In the genomic region with DNA sequence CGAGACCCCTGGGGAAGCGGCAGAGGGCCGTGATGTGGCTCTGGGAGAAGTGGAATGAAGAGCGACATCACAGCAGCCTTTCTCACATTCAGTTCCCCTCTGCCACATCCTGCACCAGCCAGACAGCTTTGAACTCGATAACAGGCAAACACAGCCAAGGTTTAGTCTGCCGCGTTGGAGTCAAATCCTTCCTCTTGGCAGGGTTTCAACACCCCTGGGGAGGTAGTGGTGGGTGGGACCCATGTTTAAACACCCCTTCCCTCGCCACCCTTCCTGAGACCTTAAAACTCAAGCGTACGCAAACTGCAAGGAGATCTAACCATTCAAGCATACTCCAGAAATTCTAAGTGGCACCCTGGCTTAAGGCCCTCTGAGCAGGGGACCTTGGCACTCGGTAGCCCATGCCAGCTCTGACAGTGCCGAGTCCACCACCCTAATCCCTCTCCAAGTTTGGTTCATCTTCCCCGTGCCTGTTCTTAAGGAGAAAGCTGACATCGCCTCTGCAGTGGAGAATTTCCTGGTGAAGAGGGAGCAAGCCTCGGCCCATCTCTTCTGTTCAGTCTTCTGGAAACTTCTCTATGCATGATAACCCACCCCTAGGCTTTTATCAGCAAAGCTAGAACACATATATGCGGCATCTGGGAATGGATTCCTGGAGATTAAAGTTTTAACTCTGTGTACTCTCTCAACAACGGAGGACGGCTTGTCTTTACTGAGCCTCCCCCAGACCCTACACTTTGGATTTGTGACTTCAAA, we compare ENCODE assay signal across 11 mouse cellular contexts. TPM values are rescaled to one million over a fixed set of nuclear protein-coding genes. Genes with fewer than 3 reads are reported as not detected.
A peak's percentile ranks its signal among the peaks of the same experiment; 100 is the strongest.
DNase-seq lines count a peak whose midpoint lies in the region; ATAC-seq and TF ChIP-seq lines count a peak whose summit lies in the region.
"Had no signal": no experiment of that assay in that cellular context is flagged by ENCODE, and none has a peak within 500 bp of the region (broad histone marks: within the 10 kb centered on the region; RNA-seq: fewer than 3 reads in every experiment).

No protein-coding gene starts in this region.

- H3K4me1 ChIP-seq in intestine, postnatal 0 days (replicated peaks; ENCODE audit: control insufficient read depth, insufficient read depth, low read length): no peaks in the 10 kb centered on the region

- H3K4me3 ChIP-seq in intestine, postnatal 0 days (ENCODE audit: low read depth, low read length): no peak overlapping the region
- H3K4me3 ChIP-seq: midbrain, embryonic 13.5 days had no signal

- no peak overlapping the region for H3K9ac ChIP-seq in intestine, postnatal 0 days (ENCODE audit: low read depth, low read length)
- H3K9ac ChIP-seq: midbrain, embryonic 13.5 days had no signal

- no peaks in the 10 kb centered on the region for H3K27me3 ChIP-seq in intestine, postnatal 0 days (replicated peaks; ENCODE audit: control insufficient read depth, insufficient read depth, low read length)
- H3K27me3 ChIP-seq: midbrain, embryonic 13.5 days had no signal

- no peak overlapping the region for H3K27ac ChIP-seq in intestine, postnatal 0 days (ENCODE audit: low read depth, low read length)
- H3K27ac ChIP-seq: midbrain, embryonic 13.5 days had no signal

- H3K4me2 ChIP-seq in intestine, postnatal 0 days (replicated peaks; ENCODE audit: low read depth): no peak overlapping the region
- H3K4me2 ChIP-seq: midbrain, embryonic 13.5 days had no signal

- TF ChIP-seq CTCF in intestine, postnatal 0 days (IDR thresholded peaks at IDR 0.05; ENCODE audit: low read depth): no peak

- WGBS in intestine, postnatal 0 days: 79% methylated on average over 18 of the region's 18 CpGs

- no peak for DNase-seq in frontal cortex, postnatal 10 days (ENCODE audit: low spot score in 2 of 2)
- peak; percentile 49 for DNase-seq in CD4-positive, CD25-positive, alpha-beta regulatory T cell, adult 2 months (ENCODE audit: low read depth, low spot score)
- DNase-seq in natural killer cell, adult 2 months (ENCODE audit: low spot score in 2 of 2): peak; percentile 42 to 57
- DNase-seq in kidney, adult 18-20 months: no peak
- no peak for DNase-seq in gastrocnemius, postnatal 10 days
- DNase-seq: adrenal gland, postnatal 25 days had no signal

- 0 out of 2 replicates have a peak, but pooled peaks cover 3% of the 10 kb centered on the region for H3K36me3 ChIP-seq in intestine, postnatal 0 days (ENCODE audit: control insufficient read depth, insufficient read depth)
- H3K36me3 ChIP-seq: midbrain, embryonic 13.5 days had no signal

- no peaks in the 10 kb centered on the region for H3K9me3 ChIP-seq in intestine, postnatal 0 days (ENCODE audit: control insufficient read depth)
- H3K9me3 ChIP-seq: midbrain, embryonic 13.5 days had no signal

- ATAC-seq in frontal cortex, adult (ENCODE audit: low TSS enrichment): 0 out of 2 replicates have a peak, but pooled peaks have one; percentile 3
- peak; percentile 70 for ATAC-seq in erythroid progenitor cell, adult 5-6 weeks (replicated peaks; ENCODE audit: low FRiP score, poor library complexity, severe bottlenecking)
- ATAC-seq in intestine, postnatal 0 days: no peak
- ATAC-seq: hindbrain, embryonic 16.5 days; midbrain, embryonic 13.5 days had no signal

RNA-seq across cellular contexts. Expression of gene Slc7a1, which starts 11.3 kb away (rescaled TPM):
- 72.5 and 73.9 TPM in 2 replicates for total RNA-seq in erythroid progenitor cell, adult 5-6 weeks (2015; ENCODE audit: low replicate concordance)
- 50.8 and 66.6 TPM in 2 replicates for total RNA-seq in erythroid progenitor cell, adult 5-6 weeks (2017; ENCODE audit: low replicate concordance)
- polyA plus RNA-seq in intestine, postnatal 0 days (2015; fragmentation: Nextera tagmentation; extraction: Ambion mirVana): 10.8 and 11.7 TPM in 2 replicates
- 1 to 10 TPM; 8.0 to 9.8 TPM for total RNA-seq in gastrocnemius, postnatal 10 days (2021)

Comparison
In these comparisons a context has a peak if more than half of its experiments do, and no peak if none do; other contexts are left out.
1. DNase-seq: peak in CD4-positive, CD25-positive, alpha-beta regulatory T cell, adult 2 months (single experiment) and natural killer cell, adult 2 months (2 of 2); none in frontal cortex, postnatal 10 days (0 of 2), kidney, adult 18-20 months (single experiment) and gastrocnemius, postnatal 10 days (single experiment).
2. RNA of gene Slc7a1, which starts 11.3 kb away (total RNA-seq): 50.8 to 73.9 TPM in erythroid progenitor cell, adult 5-6 weeks; 8.0 to 9.8 TPM in gastrocnemius, postnatal 10 days; every median in the first group is over 4 times any median in the second.